Mouse (Mus musculus) stomach, postnatal 0 days (tissue): ENCODE results near the gene Iqce. TPM values are rescaled to one million over a fixed set of nuclear protein-coding genes. Genes with fewer than 3 reads are reported as not detected.

ENCODE experiments used
- ATAC-seq: fragments of 200-750 bp; cut with Nextera tagmentation; 2 replicates; pipeline ENCODE4 v1.8.0; 2017; ENCODE audit not compliant: low FRiP score, low TSS enrichment
- DNase-seq: peaks from one replicate; pipeline ENCODE4 v3.0.0-alpha.2; 2016; ENCODE audit warnings: low spot score
- H3K27ac ChIP-seq: fragments of 300-500 bp; sonication (generic); replicated peaks from 2 replicates; pipeline ENCODE4 v1.5.1; 2014; ENCODE audit warnings: mild to moderate bottlenecking, control low read depth
- H3K27me3 ChIP-seq: fragments of 300-500 bp; sonication (generic); 2 replicates; pipeline ENCODE4 v1.6.1; 2014; ENCODE audit warnings: low read length; ENCODE audit not compliant: control insufficient read depth, insufficient read depth
- H3K36me3 ChIP-seq: fragments of 300-500 bp; sonication (generic); 2 replicates; pipeline ENCODE4 v1.6.1; 2014; ENCODE audit warnings: low read length, mixed read lengths; ENCODE audit not compliant: control insufficient read depth, insufficient read depth
- H3K4me1 ChIP-seq: fragments of 300-500 bp; sonication (generic); replicated peaks from 2 replicates; pipeline ENCODE4 v1.6.1; 2014; ENCODE audit warnings: antibody characterized with exemption; ENCODE audit not compliant: control insufficient read depth, insufficient read depth
- H3K4me2 ChIP-seq: fragments of 300-500 bp; sonication (generic); replicated peaks from 2 replicates; pipeline ENCODE4 v1.6.1; 2014; ENCODE audit warnings: low read depth, mild to moderate bottlenecking, control low read depth, moderate library complexity
- H3K4me3 ChIP-seq: fragments of 300-500 bp; sonication (generic); 2 replicates; pipeline ENCODE4 v1.5.1; 2014; ENCODE audit warnings: low read depth, low read length, control low read depth
- H3K9ac ChIP-seq: fragments of 300-500 bp; sonication (generic); 2 replicates; pipeline ENCODE4 v1.6.1; 2014; ENCODE audit warnings: mild to moderate bottlenecking, low read length, control low read depth, mixed read lengths
- H3K9me3 ChIP-seq: fragments of 300-500 bp; sonication (generic); 2 replicates; pipeline ENCODE4 v1.6.1; 2016; ENCODE audit warnings: low read length; ENCODE audit not compliant: control insufficient read depth
- CTCF ChIP-seq: IDR thresholded peaks from 2 replicates; pipeline ENCODE4 v1.5.1; 2016; ENCODE audit warnings: antibody characterized with exemption, low read depth, mild to moderate bottlenecking, moderate library complexity
- EP300 ChIP-seq: optimal IDR thresholded peaks from 2 replicates; pipeline ENCODE3; 2016; ENCODE audit warnings: antibody characterized with exemption
- WGBS: fragments of 180-500 bp; shearing (Covaris S2); extraction: QIAGEN DNeasy Blood & Tissue Kit; methylation state at CpG from one replicate; pipeline ENCODE4 v1.1.7; 2014; 5-methylcytosine and 5-hydroxymethylcytosine counted together
- polyA plus RNA-seq: library from polyadenylated mRNA; unstranded; fragments of >200 nt; fragmentation: Nextera tagmentation; extraction: Ambion mirVana; gene quantifications from 2 replicates; pipeline ENCODE4 v1.2.1, GENCODE M21; 2015

The Iqce gene
- polyA plus RNA-seq, 1 experiment from 2014 or later = 6.0 TPM

- H3K9ac ChIP-seq = no peak overlapping the region
- no peaks in the 10 kb centered on the region for H3K9me3 ChIP-seq
- no peak overlapping the region for H3K27ac ChIP-seq
- TF ChIP-seq EP300 (no peak), CTCF (no peak)
- 0 out of 2 replicates have a peak, but pooled peaks cover 3% of the 10 kb centered on the region for H3K36me3 ChIP-seq
- DNase-seq = no peak
- H3K4me3 ChIP-seq = no peak overlapping the region
- 90% methylated on average over 10 of the region's 10 CpGs for WGBS
- H3K27me3 ChIP-seq = no peaks in the 10 kb centered on the region
- H3K4me2 ChIP-seq = no peak overlapping the region
- no peak for ATAC-seq
- peaks cover 11% of the 10 kb centered on the region; the same call in 1 of the 2 replicates for H3K4me1 ChIP-seq
These were observed 88.0 kb downstream of the Iqce start for GRCm38 (mm10) chr5:140614141-140614540.

DNA sequence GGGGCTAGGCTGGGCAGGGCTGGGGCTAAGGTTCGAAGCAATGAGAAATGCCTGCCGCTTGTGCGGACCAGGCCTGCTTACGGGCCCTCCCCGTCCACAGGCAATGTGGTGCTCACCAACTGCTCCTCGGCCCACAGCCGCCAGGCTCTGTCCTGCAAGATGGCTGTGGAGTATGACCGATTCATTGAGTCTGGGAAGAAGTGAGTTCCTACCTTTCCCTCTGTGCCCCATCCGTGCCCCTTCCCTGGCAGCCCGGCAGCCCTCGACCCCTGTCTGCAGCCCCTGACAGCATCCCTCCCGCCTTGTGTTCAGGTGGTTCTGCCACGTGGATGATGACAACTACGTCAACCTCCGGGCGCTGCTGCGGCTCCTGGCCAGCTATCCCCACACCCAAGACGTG lies 90.0 kb downstream of the Iqce start:
- Histone ChIP-seq H3K27ac (peak overlapping the region; percentile 98), H3K4me3 (peak overlapping the region; percentile 68; the same call in 1 of the 2 replicates), H3K9ac (peak overlapping the region; percentile 60), H3K4me1 (peaks cover 15% of the 10 kb centered on the region), H3K9me3 (no peaks in the 10 kb centered on the region), H3K27me3 (no peaks in the 10 kb centered on the region), H3K4me2 (peak overlapping the region; percentile 71), H3K36me3 (0 out of 2 replicates have a peak, but pooled peaks cover 3% of the 10 kb centered on the region)
- WGBS = 55% methylated on average over 18 of the region's 18 CpGs
- ATAC-seq = no peak
- TF ChIP-seq CTCF (no peak), EP300 (no peak)
- DNase-seq = no peak

Other genes with a start within 250 kb of the Iqce start
- gene Chst12, start 196.8 kb downstream of the Iqce start, polyA plus RNA-seq = 12.8 and 15.8 TPM in 2 replicates
- 0.17 TPM in 2 replicates for gene Grifin, start 137.3 kb downstream of the Iqce start, polyA plus RNA-seq
- 11.1 and 11.4 TPM in 2 replicates for gene Lfng, start 95.1 kb downstream of the Iqce start, polyA plus RNA-seq
- 8.5 and 9.6 TPM in 2 replicates for gene Ttyh3, start 53.3 kb downstream of the Iqce start, polyA plus RNA-seq
- gene Brat1, start 2.6 kb upstream of the Iqce start, polyA plus RNA-seq = 8.2 and 8.5 TPM in 2 replicates
- gene Amz1, start 21.7 kb upstream of the Iqce start, polyA plus RNA-seq = 0.65 and 0.67 TPM in 2 replicates
- 19.6 and 24.8 TPM in 2 replicates for gene Gna12, start 128.1 kb upstream of the Iqce start, polyA plus RNA-seq